16 mouse cellular contexts compared by ENCODE assay signal in genomic region chr14:33856992-33857391, GRCm38 (mm10).
"Had no signal": no experiment of that assay in that cellular context is flagged by ENCODE, and none has a peak within 500 bp of the region (broad histone marks: within the 10 kb centered on the region; RNA-seq: fewer than 3 reads in every experiment).

No protein-coding gene starts in this region.

- H3K27ac ChIP-seq: neural tube, embryonic 13.5 days; neural tube, embryonic 15.5 days; stomach, embryonic 15.5 days; stomach, postnatal 0 days had no signal

- H3K4me3 ChIP-seq: neural tube, embryonic 13.5 days; neural tube, embryonic 15.5 days; stomach, embryonic 15.5 days had no signal

- H3K4me1 ChIP-seq: neural tube, embryonic 13.5 days; neural tube, embryonic 15.5 days; stomach, embryonic 15.5 days had no signal

- DNase-seq: retina, postnatal 1 day; right cerebral cortex, adult 18-20 months; right cerebral cortex, postnatal 14 days; right cerebral cortex, postnatal 25 days; right cerebral cortex, postnatal 4 days; spleen, adult 18-20 months; thymus, adult 18-20 months; thymus, adult 2 months; thymus, postnatal 14 days; thymus, postnatal 25 days; thymus, postnatal 36 days; thymus, postnatal 4 days had no signal

- H3K36me3 ChIP-seq: neural tube, embryonic 13.5 days; neural tube, embryonic 15.5 days; stomach, embryonic 15.5 days had no signal

- H3K27me3 ChIP-seq: neural tube, embryonic 13.5 days; neural tube, embryonic 15.5 days; stomach, embryonic 15.5 days had no signal

- H3K9ac ChIP-seq: neural tube, embryonic 13.5 days; neural tube, embryonic 15.5 days; stomach, embryonic 15.5 days had no signal

- H3K4me2 ChIP-seq: neural tube, embryonic 13.5 days; neural tube, embryonic 15.5 days; stomach, embryonic 15.5 days had no signal

- H3K9me3 ChIP-seq: neural tube, embryonic 13.5 days; neural tube, embryonic 15.5 days; stomach, embryonic 15.5 days had no signal
